Mouse (Mus musculus) midbrain, embryonic 14.5 days (tissue): ENCODE measurements around the gene Plscr1. TPM values are rescaled to one million over a fixed set of nuclear protein-coding genes. Genes with fewer than 3 reads are reported as not detected.

Experiments used
- ATAC-seq: fragments of 200-750 bp; cut with Nextera tagmentation; 2 replicates; pipeline ENCODE4 v1.8.0; 2017; ENCODE audit warnings: moderate number of reproducible peaks, moderate library complexity; ENCODE audit not compliant: low FRiP score, low TSS enrichment
- DNase-seq: peaks from one replicate; pipeline ENCODE4 v3.0.0-alpha.2; 2015
- H3K27ac ChIP-seq: fragments of 300-500 bp; sonication (generic); replicated peaks from 2 replicates; pipeline ENCODE4 v1.5.1; 2014; ENCODE audit warnings: mild to moderate bottlenecking, low read depth, low read length, moderate library complexity
- H3K27me3 ChIP-seq: fragments of 300-500 bp; sonication (generic); 2 replicates; pipeline ENCODE4 v1.6.1; 2014; ENCODE audit warnings: low read length, control low read depth, mixed read lengths; ENCODE audit not compliant: control insufficient read depth, insufficient read depth
- H3K36me3 ChIP-seq: fragments of 300-500 bp; sonication (generic); 2 replicates; pipeline ENCODE4 v1.6.1; 2014; ENCODE audit warnings: low read length, control low read depth; ENCODE audit not compliant: control insufficient read depth, insufficient read depth
- H3K4me1 ChIP-seq: fragments of 300-500 bp; sonication (generic); 2 replicates; pipeline ENCODE4 v1.6.1; 2014; ENCODE audit warnings: mild to moderate bottlenecking, antibody characterized with exemption, low read length, control low read depth; ENCODE audit not compliant: control insufficient read depth, insufficient read depth
- H3K4me2 ChIP-seq: fragments of 300-500 bp; sonication (generic); 2 replicates; pipeline ENCODE4 v1.6.1; 2014; ENCODE audit warnings: mild to moderate bottlenecking, low read length, moderate library complexity
- H3K4me3 ChIP-seq: fragments of 300-500 bp; sonication (generic); replicated peaks from 2 replicates; pipeline ENCODE4 v1.5.1; 2014; ENCODE audit warnings: low read depth, low read length
- H3K9ac ChIP-seq: fragments of 300-500 bp; sonication (generic); replicated peaks from 2 replicates; pipeline ENCODE4 v1.6.1; 2014; ENCODE audit warnings: mild to moderate bottlenecking, low read length, moderate library complexity
- H3K9me3 ChIP-seq: fragments of 300-500 bp; sonication (generic); 2 replicates; pipeline ENCODE4 v1.6.1; 2016; ENCODE audit warnings: low read length, control low read depth, mixed read lengths; ENCODE audit not compliant: control insufficient read depth
- WGBS: fragments of 180-500 bp; shearing (Covaris S2); extraction: QIAGEN DNeasy Blood & Tissue Kit; methylation state at CpG from one replicate; pipeline ENCODE4 v1.1.7; 2014; 5-methylcytosine and 5-hydroxymethylcytosine counted together
- polyA plus RNA-seq: library from polyadenylated mRNA; unstranded; fragments of >200 nt; fragmentation: Nextera tagmentation; extraction: Ambion mirVana; gene quantifications from 2 replicates; pipeline ENCODE4 v1.2.1, GENCODE M21; 2014

Gene Plscr1
- polyA plus RNA-seq, 1 experiment from 2014 or later = 10.0 TPM

GRCm38 (mm10) chr9:92269829-92270404 is 20.4 kb downstream of the Plscr1 start:
- DNase-seq (no peak), ATAC-seq (no peak)
- Histone ChIP-seq H3K36me3 (0 out of 2 replicates have a peak, but pooled peaks cover 4% of the 10 kb centered on the region), H3K27ac (no peak overlapping the region), H3K4me1 (no peaks in the 10 kb centered on the region), H3K4me2 (no peak overlapping the region), H3K27me3 (no peaks in the 10 kb centered on the region), H3K9me3 (no peaks in the 10 kb centered on the region), H3K9ac (no peak overlapping the region), H3K4me3 (no peak overlapping the region)
- 96% methylated on average over 5 of the region's 5 CpGs for WGBS

DNA sequence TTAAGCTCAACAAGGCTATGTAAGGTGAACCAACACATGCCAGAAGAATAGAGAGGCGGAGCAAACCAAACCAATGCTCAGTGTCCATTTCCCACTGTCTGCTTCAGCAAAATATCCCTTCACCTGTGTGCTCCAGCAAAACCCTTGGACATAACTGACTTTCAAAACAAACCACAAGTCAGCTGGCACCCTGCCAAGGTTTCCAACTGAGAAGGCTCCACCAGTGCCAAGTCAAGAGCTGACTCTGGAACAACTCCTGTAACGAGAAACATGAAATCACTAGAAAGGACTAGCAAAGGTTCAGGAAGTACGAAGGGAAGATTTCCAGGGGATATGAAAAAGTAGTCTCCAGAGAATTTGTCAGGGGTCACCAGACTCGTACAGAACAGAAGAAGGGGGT is 21.4 kb downstream of the Plscr1 start:
- Histone ChIP-seq H3K4me3 (no peak overlapping the region), H3K36me3 (0 out of 2 replicates have a peak, but pooled peaks cover 4% of the 10 kb centered on the region), H3K9ac (no peak overlapping the region), H3K27ac (no peak overlapping the region), H3K27me3 (no peaks in the 10 kb centered on the region), H3K9me3 (no peaks in the 10 kb centered on the region), H3K4me2 (no peak overlapping the region), H3K4me1 (no peaks in the 10 kb centered on the region)
- ATAC-seq = no peak
- WGBS = 50% methylated on average over 4 of the region's 4 CpGs
- DNase-seq = peak; percentile 25

GRCm38 (mm10) chr9:92272650-92273049 is 23.1 kb downstream of the Plscr1 start:
- Histone ChIP-seq H3K9me3 (no peaks in the 10 kb centered on the region), H3K27me3 (no peaks in the 10 kb centered on the region), H3K9ac (no peak overlapping the region), H3K27ac (no peak overlapping the region), H3K4me2 (no peak overlapping the region), H3K36me3 (0 out of 2 replicates have a peak, but pooled peaks cover 4% of the 10 kb centered on the region), H3K4me1 (no peaks in the 10 kb centered on the region), H3K4me3 (no peak overlapping the region)
- no peak for ATAC-seq
- no peak for DNase-seq
- WGBS = 92% methylated on average over 4 of the region's 4 CpGs

- no peak overlapping the region for H3K4me2 ChIP-seq
- no peak overlapping the region for H3K9ac ChIP-seq
- H3K27me3 ChIP-seq = no peaks in the 10 kb centered on the region
- ATAC-seq (no peak), DNase-seq (no peak)
- H3K36me3 ChIP-seq = 0 out of 2 replicates have a peak, but pooled peaks cover 4% of the 10 kb centered on the region
- 92% methylated on average over 2 of the region's 2 CpGs for WGBS
- H3K9me3 ChIP-seq = no peaks in the 10 kb centered on the region
- no peak overlapping the region for H3K4me3 ChIP-seq
- no peak overlapping the region for H3K27ac ChIP-seq
- H3K4me1 ChIP-seq = no peaks in the 10 kb centered on the region
These were observed 23.7 kb downstream of the Plscr1 start for GRCm38 (mm10) chr9:92273271-92273670.

GRCm38 (mm10) chr9:92273956-92274762 is 24.6 kb downstream of the Plscr1 start:
- H3K36me3 ChIP-seq = 0 out of 2 replicates have a peak, but pooled peaks cover 4% of the 10 kb centered on the region
- no peaks in the 10 kb centered on the region for H3K4me1 ChIP-seq
- DNase-seq = no peak
- H3K9ac ChIP-seq = no peak overlapping the region
- H3K4me2 ChIP-seq = no peak overlapping the region
- no peak overlapping the region for H3K27ac ChIP-seq
- H3K27me3 ChIP-seq = no peaks in the 10 kb centered on the region
- ATAC-seq = no peak
- H3K4me3 ChIP-seq = no peak overlapping the region
- WGBS = 80% methylated on average over 6 of the region's 6 CpGs
- no peaks in the 10 kb centered on the region for H3K9me3 ChIP-seq

- no peak within 1 kb of the TSS for H3K9ac ChIP-seq
These were observed 26.1 kb downstream of the Plscr1 start, which contains the start of gene Plscr2 for GRCm38 (mm10) chr9:92275486-92276207. TSS of gene Plscr2 (plus strand) at chr9:92275602.

DNA sequence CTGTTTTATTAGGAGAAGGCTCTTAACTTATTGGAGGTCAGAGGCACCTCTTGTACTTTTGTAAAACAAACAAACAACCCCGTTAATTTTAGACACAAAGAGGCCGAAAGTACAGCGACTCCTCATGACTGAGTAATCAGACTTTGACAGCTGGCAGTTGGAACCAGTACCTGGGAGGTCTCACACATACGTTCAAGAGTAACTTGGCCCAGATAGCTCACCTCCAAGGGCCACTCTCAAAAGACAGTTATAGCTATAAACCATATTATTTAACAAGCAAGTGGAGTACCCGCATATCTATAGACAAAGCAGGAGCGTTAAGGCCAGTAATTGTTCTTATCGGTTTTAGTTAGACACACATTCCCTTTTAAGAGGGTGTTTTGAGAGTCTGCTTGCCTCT is 26.8 kb downstream of the Plscr1 start:
- H3K27me3 ChIP-seq = no peaks in the 10 kb centered on the region
- ATAC-seq = no peak
- no peaks in the 10 kb centered on the region for H3K9me3 ChIP-seq
- H3K4me1 ChIP-seq = no peaks in the 10 kb centered on the region
- no peak overlapping the region for H3K27ac ChIP-seq
- DNase-seq = no peak
- no peak overlapping the region for H3K4me3 ChIP-seq
- H3K9ac ChIP-seq = no peak overlapping the region
- H3K36me3 ChIP-seq = no peaks in the 10 kb centered on the region
- WGBS = 86% methylated on average over 7 of the region's 7 CpGs
- no peak overlapping the region for H3K4me2 ChIP-seq

More at GRCm38 (mm10) chr9:92275486-92276207, 26.1 kb downstream of the Plscr1 start, which contains the start of gene Plscr2:
- Histone ChIP-seq H3K4me1 (no peaks in the 10 kb centered on the region), H3K27me3 (no peaks in the 10 kb centered on the region), H3K4me2 (no peak within 1 kb of the TSS), H3K36me3 (no peaks in the 10 kb centered on the region), H3K27ac (no peak within 1 kb of the TSS), H3K9me3 (no peaks in the 10 kb centered on the region), H3K4me3 (no peak within 1 kb of the TSS)
- ATAC-seq (no peak), DNase-seq (peak; percentile 19)
- WGBS = 82% methylated on average over 9 of the region's 9 CpGs

- Histone ChIP-seq H3K4me2 (no peak overlapping the region), H3K36me3 (no peaks in the 10 kb centered on the region), H3K27ac (no peak overlapping the region), H3K27me3 (no peaks in the 10 kb centered on the region), H3K4me3 (no peak overlapping the region), H3K4me1 (no peaks in the 10 kb centered on the region), H3K9me3 (no peaks in the 10 kb centered on the region), H3K9ac (no peak overlapping the region)
- DNase-seq (no peak), ATAC-seq (no peak)
- 93% methylated on average over 1 of the region's 1 CpGs for WGBS
These were observed 30.5 kb downstream of the Plscr1 start for GRCm38 (mm10) chr9:92280048-92280447.
